Mouse (Mus musculus) T-cell, adult 2 months (primary cell): ENCODE measurements around the gene Pon2.
"Not testable (repeated sequence)": the region's sequence is repeated elsewhere in the genome, so short reads cannot be mapped to it uniquely, and the experiment has no call there.

ENCODE experiments used
- DNase-seq: peaks from one replicate; pipeline ENCODE4 v3.0.0; 2022; ENCODE audit warnings: low spot score

Pon2 gene

DNA sequence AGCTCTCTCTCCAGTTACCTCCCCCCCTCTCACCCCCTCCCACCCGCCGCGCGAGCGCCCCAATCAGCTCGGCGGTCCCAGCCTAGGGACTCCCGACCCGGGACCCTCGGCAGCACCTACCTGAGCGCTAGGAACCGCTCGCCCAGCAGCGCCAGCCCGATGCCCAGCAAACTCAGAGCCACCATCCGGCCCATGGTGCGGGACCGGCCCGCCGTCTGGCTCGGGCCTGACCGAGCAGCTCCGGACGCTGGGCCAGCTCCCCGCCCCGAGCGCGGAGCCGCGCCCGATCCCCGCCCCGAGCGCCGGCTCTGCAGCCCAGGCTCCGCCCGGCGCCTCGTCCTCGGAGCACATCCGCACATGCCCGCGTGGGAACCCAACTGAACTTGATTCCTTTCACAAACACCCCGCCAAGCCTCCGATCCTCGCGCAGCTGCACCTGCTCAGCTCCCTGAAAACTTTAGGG is at the start of gene Pon2:
TSS of gene Pon2 (minus strand) at position 364 of the 463 bp plus-strand sequence.
- peak; percentile 87 for DNase-seq

- no peak for DNase-seq
Observed at GRCm38 (mm10) chr6:5344255-5344654, 46.0 kb upstream of the Pon2 start.

GRCm38 (mm10) chr6:5339283-5339682 is 41.0 kb upstream of the Pon2 start:
- DNase-seq: not testable (repeated sequence)

GRCm38 (mm10) chr6:5338781-5339180 is 40.5 kb upstream of the Pon2 start:
- not testable (repeated sequence) for DNase-seq

- DNase-seq: not testable (repeated sequence)
Observed at GRCm38 (mm10) chr6:5336016-5336415, 37.8 kb upstream of the Pon2 start.

GRCm38 (mm10) chr6:5334021-5334420 is 35.8 kb upstream of the Pon2 start:
- no peak for DNase-seq

GRCm38 (mm10) chr6:5332560-5333150 is 34.4 kb upstream of the Pon2 start:
- no peak for DNase-seq

DNA sequence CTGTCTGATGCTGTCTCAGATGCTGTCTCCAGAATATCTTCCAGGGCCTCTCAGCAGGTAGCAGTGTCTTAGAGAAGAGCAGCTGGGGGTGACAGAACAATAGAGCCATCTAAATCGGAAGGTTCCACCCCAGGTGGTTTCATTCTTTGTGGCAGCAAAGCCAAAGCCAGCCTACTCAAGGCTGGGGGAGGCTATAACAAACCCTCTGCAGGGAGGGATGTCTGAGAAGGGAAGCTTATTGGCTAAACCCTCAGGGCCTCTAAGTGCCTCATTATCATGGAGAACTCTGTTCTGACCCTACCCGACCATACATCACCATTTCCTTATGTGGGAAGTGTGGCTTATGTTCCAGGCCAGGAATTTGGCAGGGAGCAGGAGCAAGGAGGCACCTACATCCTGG is 26.9 kb upstream of the Pon2 start:
- no peak for DNase-seq

DNA sequence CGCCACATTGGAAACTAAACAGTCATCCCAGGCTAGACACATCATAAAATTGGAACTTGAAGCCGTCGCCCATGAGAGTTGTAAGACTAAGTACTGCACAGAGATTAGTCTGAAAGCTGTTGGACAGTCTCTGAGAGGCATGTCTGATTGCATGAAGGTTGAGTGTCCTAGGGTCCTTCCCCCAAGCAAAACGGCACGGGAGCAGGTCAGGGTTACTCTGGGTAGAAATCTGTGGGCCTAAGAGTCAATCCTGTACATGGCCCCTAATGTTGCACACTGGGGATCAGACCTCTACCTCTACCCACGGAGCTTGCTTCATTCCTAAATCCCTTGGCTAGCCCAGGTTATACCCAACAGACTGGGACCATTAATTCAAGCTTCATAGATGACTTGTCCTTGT is 25.8 kb upstream of the Pon2 start:
- DNase-seq: not testable (repeated sequence)

- DNase-seq: no peak
Observed at GRCm38 (mm10) chr6:5316630-5317029, 18.4 kb upstream of the Pon2 start.

DNA sequence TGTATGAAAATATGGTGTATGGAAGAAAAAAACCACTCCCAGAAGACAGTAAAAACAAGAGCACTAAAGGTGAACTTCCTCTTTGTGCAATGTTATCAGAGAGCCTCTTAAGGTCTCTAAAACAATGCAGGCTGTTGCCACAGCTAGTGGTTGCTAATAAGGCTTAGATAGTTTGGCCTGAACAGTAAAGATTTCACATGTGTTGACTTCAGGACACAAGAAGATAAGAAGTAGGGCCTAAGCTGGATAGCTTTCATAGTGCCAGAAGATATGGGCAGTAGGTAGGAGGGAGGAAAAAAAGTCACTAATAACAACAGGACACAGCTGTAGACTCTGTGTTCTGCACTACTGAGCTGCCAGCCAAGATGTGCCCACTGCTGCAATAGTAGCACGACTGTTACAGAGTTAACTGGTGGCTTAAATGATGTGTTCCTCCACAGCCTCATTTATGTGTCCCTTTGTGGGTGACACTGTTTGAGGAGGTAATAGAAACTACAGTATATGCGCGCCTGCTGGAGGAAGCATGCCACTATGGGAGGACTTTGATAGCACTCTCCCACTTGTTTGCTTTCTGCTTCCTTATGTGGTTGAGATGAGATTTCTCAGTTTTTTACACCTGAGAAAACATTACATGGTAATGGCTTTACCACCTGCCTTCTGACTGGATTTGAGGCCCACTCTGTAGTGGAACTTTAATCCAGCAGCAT is 17.0 kb upstream of the Pon2 start:
- DNase-seq: no peak

- DNase-seq: no peak
Observed at GRCm38 (mm10) chr6:5313951-5314590, 15.8 kb upstream of the Pon2 start.

- no peak for DNase-seq
Observed at GRCm38 (mm10) chr6:5310491-5310890, 12.2 kb upstream of the Pon2 start.

DNA sequence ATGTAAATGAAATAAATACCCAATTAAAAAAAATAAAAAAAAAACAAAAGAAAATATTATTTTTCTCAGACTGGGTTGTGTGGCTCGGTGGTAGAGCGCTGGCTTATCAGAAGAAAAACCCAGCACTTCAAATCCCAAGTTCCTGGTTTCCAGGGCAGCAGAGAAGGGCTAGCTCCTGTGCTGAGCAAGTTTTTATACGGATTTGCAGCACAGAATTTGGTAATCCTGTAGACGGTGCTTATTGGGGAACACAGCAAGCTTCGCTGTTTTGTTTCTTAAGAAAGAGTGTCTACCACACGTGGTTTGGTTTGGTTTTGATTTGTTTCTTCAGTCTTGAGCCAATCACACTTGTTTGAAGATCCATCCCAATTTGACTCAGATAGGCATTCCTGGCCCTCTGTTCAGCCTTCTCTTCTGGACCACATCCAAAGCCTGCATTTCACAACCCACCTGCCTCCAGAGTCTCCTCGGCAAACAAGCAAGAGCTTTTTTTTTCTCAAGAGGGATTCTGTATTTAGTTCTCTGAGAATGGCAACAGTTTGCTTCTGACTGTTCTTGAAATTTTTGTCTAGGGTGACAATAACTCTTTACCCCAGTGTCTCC is 11.4 kb upstream of the Pon2 start:
- DNase-seq: no peak

DNA sequence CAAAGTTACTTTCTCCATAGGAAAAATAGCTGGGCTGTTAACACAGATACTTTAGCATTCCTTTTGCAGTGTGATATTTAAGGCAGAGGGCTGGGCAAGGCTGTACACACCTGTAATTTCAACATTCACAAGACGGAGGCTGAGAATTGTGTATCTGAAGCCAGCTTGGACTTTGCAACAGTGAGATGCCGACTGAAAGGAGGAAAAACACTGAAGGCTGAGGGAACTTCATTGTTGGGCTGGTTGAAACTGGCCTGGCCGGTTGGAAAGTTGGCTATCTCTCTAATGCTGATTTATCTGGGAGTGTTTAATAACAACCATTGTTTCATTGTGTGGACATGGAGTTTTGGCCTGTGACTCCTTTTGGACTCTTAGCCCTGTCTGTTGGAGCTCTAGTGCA is 7.7 kb upstream of the Pon2 start:
- no peak for DNase-seq

DNA sequence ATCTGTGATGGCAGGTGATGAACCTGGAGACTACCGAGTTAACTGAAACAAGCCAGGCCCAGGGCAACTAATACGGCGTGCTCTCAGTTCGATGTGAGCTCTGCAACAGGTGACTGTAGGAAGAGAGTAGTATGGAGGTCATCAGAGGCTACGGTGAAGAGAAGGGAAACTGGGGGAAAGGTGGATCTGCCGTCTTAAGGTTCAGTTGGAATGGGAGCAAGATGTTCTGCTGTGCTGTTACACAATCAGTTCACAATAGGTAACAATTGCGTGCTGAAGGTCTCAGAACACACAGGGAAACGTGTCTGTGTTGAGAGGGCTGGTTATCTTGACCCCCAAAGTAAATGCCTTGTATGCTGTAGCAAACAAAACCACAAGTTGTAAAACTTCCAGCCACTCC is 6.7 kb upstream of the Pon2 start:
- DNase-seq: no peak

DNA sequence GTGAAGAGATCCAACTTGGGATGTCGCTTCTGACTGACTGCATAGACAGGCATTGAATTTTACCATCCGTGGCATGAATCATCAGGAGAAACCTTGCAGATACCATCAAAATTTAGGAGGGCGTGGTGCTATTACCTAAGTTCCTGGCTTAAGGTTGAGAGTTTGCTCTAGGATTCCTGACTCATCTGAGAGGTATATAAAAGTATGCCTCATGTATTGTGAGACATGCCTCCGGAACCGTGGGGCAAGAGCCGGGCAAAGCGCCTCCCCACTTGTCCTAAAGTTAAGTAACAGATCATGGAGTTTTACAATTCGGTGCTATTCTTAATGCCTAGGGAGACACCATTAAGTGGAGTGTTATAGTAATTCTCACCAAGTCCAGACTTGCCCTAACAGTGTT is 2.4 kb upstream of the Pon2 start:
- no peak for DNase-seq

GRCm38 (mm10) chr6:5299561-5299960 is 1.3 kb upstream of the Pon2 start:
- DNase-seq: no peak

DNA sequence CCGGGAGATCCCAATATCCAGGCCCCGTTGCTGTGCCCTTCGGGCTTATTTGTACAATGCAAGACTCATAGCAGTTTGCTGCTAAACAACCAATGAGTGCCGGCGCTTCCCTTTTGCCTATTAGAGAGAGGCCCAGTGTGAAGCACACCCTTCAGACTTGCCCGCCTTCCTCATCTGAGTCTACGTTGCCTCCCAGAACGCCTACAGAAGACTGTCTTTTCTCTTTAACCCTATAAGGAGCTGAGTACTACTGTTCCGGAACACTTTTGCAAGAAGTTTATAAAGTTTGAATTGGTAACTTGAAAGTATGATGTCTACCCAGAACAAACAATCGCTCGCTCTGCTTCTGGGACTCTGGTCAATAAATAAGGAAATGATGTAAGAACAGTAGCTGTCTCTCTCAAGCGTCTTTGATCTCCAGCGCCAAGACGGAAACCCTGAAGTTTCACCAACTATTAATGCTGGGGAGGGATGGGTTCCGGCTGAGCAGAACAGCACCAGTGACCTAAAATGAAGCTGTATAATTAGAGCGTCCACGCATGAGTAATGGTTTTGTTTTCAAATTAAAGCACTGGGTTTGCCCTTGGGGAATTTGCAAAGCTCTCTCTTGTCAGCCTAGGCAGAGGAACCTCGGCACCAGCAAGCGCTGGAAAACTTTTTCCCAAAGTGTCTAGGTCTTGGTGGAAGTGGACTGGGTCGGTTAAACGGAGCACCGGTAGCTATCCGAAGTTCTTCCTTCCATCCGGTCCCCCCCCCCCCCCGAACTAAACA is 749 bp downstream of the Pon2 start:
- DNase-seq: peak; percentile 79

- no peak for DNase-seq
Observed at GRCm38 (mm10) chr6:5296067-5296466, 2.2 kb downstream of the Pon2 start.

GRCm38 (mm10) chr6:5294659-5295449 is 3.4 kb downstream of the Pon2 start:
- peak; percentile 33 for DNase-seq
